Mouse (Mus musculus): Measurements from ENCODE around the gene Rpn2.

DNA sequence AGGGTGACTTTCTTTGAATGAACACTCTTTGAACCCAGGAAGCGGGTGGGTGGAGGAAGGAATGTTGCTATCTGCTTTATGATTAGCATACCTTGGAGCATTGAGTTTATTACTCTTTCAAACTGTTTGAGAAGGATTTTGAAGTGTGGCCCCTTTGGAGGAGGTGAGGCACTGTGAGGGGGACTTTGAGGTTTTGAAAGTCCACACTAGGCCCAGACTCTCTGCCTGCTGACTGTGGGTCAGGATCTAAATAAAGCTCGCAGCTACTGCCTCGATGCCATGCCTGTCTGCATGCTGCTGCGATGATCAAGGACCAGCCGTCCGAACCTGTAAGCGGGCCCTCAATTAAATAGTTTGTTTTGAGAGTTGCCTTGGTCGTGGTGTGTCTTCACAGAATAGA is 96.2 kb downstream of the Rpn2 start:
- no peak for TF ChIP-seq EP300 (IDR thresholded peaks at IDR 0.05; ENCODE audit: low read depth)
- TF ChIP-seq CTCF (IDR thresholded peaks at IDR 0.05; ENCODE audit: low read depth): no peak

Measured in heart, postnatal 0 days (tissue).